Comparison of ENCODE assay signal across 9 mouse cellular contexts in genomic region chr5:122280827-122281462, GRCm38 (mm10). TPM values are rescaled to one million over a fixed set of nuclear protein-coding genes. Genes with fewer than 3 reads are reported as not detected.
A peak's percentile ranks its signal among the peaks of the same experiment; 100 is the strongest.
DNase-seq lines count a peak whose midpoint lies in the region; ATAC-seq and TF ChIP-seq lines count a peak whose summit lies in the region.
"Had no signal": no experiment of that assay in that cellular context is flagged by ENCODE, and none has a peak within 500 bp of the region (broad histone marks: within the 10 kb centered on the region; RNA-seq: fewer than 3 reads in every experiment).

No protein-coding gene starts in this region.

- H3K9ac ChIP-seq in embryonic facial prominence, embryonic 11.5 days (replicated peaks; ENCODE audit: low read length): no peak overlapping the region
- 0 out of 2 replicates have a peak overlapping the region, but pooled peaks have one; percentile 26 for H3K9ac ChIP-seq in intestine, postnatal 0 days (ENCODE audit: low read depth, low read length)
- no peak overlapping the region for H3K9ac ChIP-seq in forebrain, embryonic 13.5 days

- peak; percentile 57 for DNase-seq in adrenal gland, postnatal 14 days
- DNase-seq in adrenal gland, postnatal 25 days: no peak
- DNase-seq in embryonic facial prominence, embryonic 11.5 days (ENCODE audit: low spot score): peak; percentile 41
- DNase-seq in lung, adult 2 months: peak; percentile 57
- peak; percentile 42 to 67 for DNase-seq in urinary bladder, postnatal 4 days (ENCODE audit: low spot score in 2 of 2)

- no peaks in the 10 kb centered on the region for H3K4me1 ChIP-seq in embryonic facial prominence, embryonic 11.5 days (ENCODE audit: control insufficient read depth, insufficient read depth, low read length)
- 0 out of 2 replicates have a peak, but pooled peaks cover 16% of the 10 kb centered on the region for H3K4me1 ChIP-seq in intestine, postnatal 0 days (replicated peaks; ENCODE audit: control insufficient read depth, insufficient read depth, low read length)
- H3K4me1 ChIP-seq in lung, adult 2 months (ENCODE audit: control insufficient read depth, insufficient read depth, low read length): peaks cover 11% of the 10 kb centered on the region
- H3K4me1 ChIP-seq in forebrain, embryonic 13.5 days: peaks cover 17% of the 10 kb centered on the region

- no peak overlapping the region for H3K4me2 ChIP-seq in embryonic facial prominence, embryonic 11.5 days (ENCODE audit: low read depth, low read length)
- H3K4me2 ChIP-seq in intestine, postnatal 0 days (replicated peaks; ENCODE audit: low read depth): peak overlapping the region; percentile 39
- H3K4me2 ChIP-seq in forebrain, embryonic 13.5 days: no peak overlapping the region

- H3K27ac ChIP-seq in embryonic facial prominence, embryonic 11.5 days (replicated peaks; ENCODE audit: low read depth, low read length): no peak overlapping the region
- peak overlapping the region; percentile 91 for H3K27ac ChIP-seq in intestine, postnatal 0 days (ENCODE audit: low read depth, low read length)
- no peak overlapping the region for H3K27ac ChIP-seq in forebrain, embryonic 13.5 days

- H3K9me3 ChIP-seq in embryonic facial prominence, embryonic 11.5 days (replicated peaks; ENCODE audit: control insufficient read depth, low read length): no peaks in the 10 kb centered on the region
- no peaks in the 10 kb centered on the region for H3K9me3 ChIP-seq in intestine, postnatal 0 days (ENCODE audit: control insufficient read depth)
- H3K9me3 ChIP-seq in forebrain, embryonic 13.5 days (replicated peaks): no peaks in the 10 kb centered on the region

- H3K27me3 ChIP-seq in embryonic facial prominence, embryonic 11.5 days (ENCODE audit: control insufficient read depth, insufficient read depth, low read length): no peaks in the 10 kb centered on the region
- no peaks in the 10 kb centered on the region for H3K27me3 ChIP-seq in intestine, postnatal 0 days (replicated peaks; ENCODE audit: control insufficient read depth, insufficient read depth, low read length)
- no peaks in the 10 kb centered on the region for H3K27me3 ChIP-seq in forebrain, embryonic 13.5 days

- TF ChIP-seq POLR2A in lung, adult 2 months (IDR thresholded peaks at IDR 0.05; ENCODE audit: borderline replicate concordance, extremely low read depth, low read depth, low read length): no peak

- no peak for ATAC-seq in embryonic facial prominence, embryonic 11.5 days (replicated peaks; ENCODE audit: insufficient number of reproducible peaks, low FRiP score, low TSS enrichment, low read depth)
- ATAC-seq in intestine, postnatal 0 days: peak; percentile 14
- no peak for ATAC-seq in forebrain, embryonic 13.5 days
- ATAC-seq in activated CD4-positive, CD25-positive, alpha-beta regulatory T cell, adult 4 months: no peak

- 25% methylated on average over 19 of the region's 19 CpGs for WGBS in embryonic facial prominence, embryonic 11.5 days
- 14% methylated on average over 19 of the region's 19 CpGs for WGBS in intestine, postnatal 0 days
- WGBS in lung, adult 2 months: 14% methylated on average over 19 of the region's 19 CpGs
- WGBS in forebrain, embryonic 13.5 days: 39% methylated on average over 19 of the region's 19 CpGs

- no peak for TF ChIP-seq CTCF in intestine, postnatal 0 days (IDR thresholded peaks at IDR 0.05; ENCODE audit: low read depth)
- no peak for TF ChIP-seq CTCF in lung, adult 2 months (IDR thresholded peaks at IDR 0.05; ENCODE audit: insufficient read depth, low read length)

- no peak overlapping the region for H3K4me3 ChIP-seq in embryonic facial prominence, embryonic 11.5 days (ENCODE audit: low read depth, low read length)
- no peak overlapping the region for H3K4me3 ChIP-seq in intestine, postnatal 0 days (ENCODE audit: low read depth, low read length)
- H3K4me3 ChIP-seq in lung, adult 2 months (replicated peaks; ENCODE audit: extremely low read depth, low read depth, low read length): no peak overlapping the region
- H3K4me3 ChIP-seq in forebrain, embryonic 13.5 days: no peak overlapping the region
- H3K4me3 ChIP-seq: erythroblast, embryonic 14.5 days had no signal

- no peaks in the 10 kb centered on the region for H3K36me3 ChIP-seq in embryonic facial prominence, embryonic 11.5 days (replicated peaks; ENCODE audit: control insufficient read depth, insufficient read depth, low read depth, low read length)
- H3K36me3 ChIP-seq in intestine, postnatal 0 days (ENCODE audit: control insufficient read depth, insufficient read depth): no peaks in the 10 kb centered on the region
- no peaks in the 10 kb centered on the region for H3K36me3 ChIP-seq in forebrain, embryonic 13.5 days (ENCODE audit: poor library complexity, severe bottlenecking)

RNA-seq across cellular contexts. Expression of gene Pptc7, which starts 3.2 kb away (rescaled TPM):
- 42.4 and 44.7 TPM in 2 replicates for total RNA-seq in adrenal gland, postnatal 14 days (2021)
- total RNA-seq in adrenal gland, postnatal 25 days (2021): 48.2 and 52.6 TPM in 2 replicates
- polyA plus RNA-seq in embryonic facial prominence, embryonic 11.5 days (2014; fragmentation: Nextera tagmentation; extraction: Ambion mirVana): 8.3 and 9.0 TPM in 2 replicates
- 13.0 and 13.6 TPM in 2 replicates for polyA plus RNA-seq in intestine, postnatal 0 days (2015; fragmentation: Nextera tagmentation; extraction: Ambion mirVana)
- 30.4 and 35.3 TPM in 2 replicates for polyA plus RNA-seq in lung, adult 2 months (2012; rRNA removed)
- 7.5 and 7.7 TPM in 2 replicates for polyA plus RNA-seq in forebrain, embryonic 13.5 days (2015; fragmentation: Nextera tagmentation; extraction: Ambion mirVana)
- 10 to 100 TPM; 13.5 to 14.8 TPM for polyA plus RNA-seq in activated CD4-positive, CD25-positive, alpha-beta regulatory T cell, adult 4 months (2017; shearing (Covaris generic))

RNA-seq across cellular contexts. Expression of gene Tctn1, which starts 16.7 kb away (rescaled TPM):
- total RNA-seq in adrenal gland, postnatal 14 days (2021): 12.7 and 14.5 TPM in 2 replicates
- total RNA-seq in adrenal gland, postnatal 25 days (2021): 16.5 and 19.0 TPM in 2 replicates
- 3.3 and 3.5 TPM in 2 replicates for polyA plus RNA-seq in embryonic facial prominence, embryonic 11.5 days (2014; fragmentation: Nextera tagmentation; extraction: Ambion mirVana)
- polyA plus RNA-seq in intestine, postnatal 0 days (2015; fragmentation: Nextera tagmentation; extraction: Ambion mirVana): 1.6 and 1.9 TPM in 2 replicates
- 29.8 and 33.2 TPM in 2 replicates for polyA plus RNA-seq in lung, adult 2 months (2012; rRNA removed)
- 4.8 and 4.9 TPM in 2 replicates for polyA plus RNA-seq in forebrain, embryonic 13.5 days (2015; fragmentation: Nextera tagmentation; extraction: Ambion mirVana)
- under 1 TPM; 0.75 to 0.96 TPM for polyA plus RNA-seq in activated CD4-positive, CD25-positive, alpha-beta regulatory T cell, adult 4 months (2017; shearing (Covaris generic))
